Mouse (Mus musculus): ENCODE data around the gene Ncoa3. TPM values are rescaled to one million over a fixed set of nuclear protein-coding genes. Genes with fewer than 3 reads are reported as not detected.

The Ncoa3 gene
- total RNA-seq, 2 experiments from 2014 or later = 9.2 to 10.4 TPM

DNA sequence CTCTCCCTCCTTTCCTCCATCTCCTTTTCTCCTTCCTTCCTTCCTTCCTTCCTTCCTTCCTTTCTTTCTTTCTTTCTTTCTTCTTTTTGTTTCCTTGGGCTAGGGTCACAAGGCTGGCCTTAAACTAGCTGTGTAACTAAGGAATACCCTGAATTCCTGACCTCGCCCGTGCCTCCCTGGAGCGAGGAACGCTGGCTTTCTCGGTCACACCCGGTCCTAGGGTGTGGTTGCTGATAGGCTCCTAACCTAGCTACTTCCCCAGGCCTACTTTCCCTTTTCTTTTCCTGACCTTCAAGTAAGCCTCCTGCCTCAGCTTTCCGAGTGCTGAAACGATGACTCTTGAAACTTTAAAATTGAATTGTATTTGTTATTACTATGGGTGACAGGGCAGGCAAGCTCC, 23.0 kb upstream of the Ncoa3 start:
- ATAC-seq (replicated peaks; ENCODE audit: low FRiP score, poor library complexity, severe bottlenecking) = no peak; the same call in 1 of the 2 replicates

- ATAC-seq (replicated peaks; ENCODE audit: low FRiP score, poor library complexity, severe bottlenecking) = no peak
These were observed 22.5 kb upstream of the Ncoa3 start for GRCm38 (mm10) chr2:165969961-165970360.

DNA sequence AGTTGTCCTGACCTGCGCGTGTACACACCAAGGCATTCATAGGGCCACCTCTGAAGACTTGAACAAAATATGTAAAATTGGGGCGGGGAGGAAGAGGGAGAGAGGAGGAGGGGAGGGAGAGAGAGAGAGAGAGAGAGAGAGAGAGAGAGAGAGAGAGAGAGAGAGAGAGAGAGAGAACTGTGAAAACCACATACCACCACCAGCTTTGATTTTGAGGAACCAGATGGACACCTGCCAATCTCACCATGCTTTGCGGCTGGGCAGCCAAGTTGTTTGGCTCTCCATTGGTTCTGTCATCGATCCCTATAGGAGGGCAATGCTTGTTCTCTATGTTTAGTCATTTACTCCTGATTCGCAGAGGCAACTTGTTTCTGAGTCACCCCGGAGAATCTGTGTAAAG, 21.7 kb upstream of the Ncoa3 start:
- ATAC-seq (replicated peaks; ENCODE audit: low FRiP score, poor library complexity, severe bottlenecking) = no peak

- ATAC-seq (replicated peaks; ENCODE audit: low FRiP score, poor library complexity, severe bottlenecking) = no peak
These were observed 18.1 kb upstream of the Ncoa3 start for GRCm38 (mm10) chr2:165974383-165974782.

DNA sequence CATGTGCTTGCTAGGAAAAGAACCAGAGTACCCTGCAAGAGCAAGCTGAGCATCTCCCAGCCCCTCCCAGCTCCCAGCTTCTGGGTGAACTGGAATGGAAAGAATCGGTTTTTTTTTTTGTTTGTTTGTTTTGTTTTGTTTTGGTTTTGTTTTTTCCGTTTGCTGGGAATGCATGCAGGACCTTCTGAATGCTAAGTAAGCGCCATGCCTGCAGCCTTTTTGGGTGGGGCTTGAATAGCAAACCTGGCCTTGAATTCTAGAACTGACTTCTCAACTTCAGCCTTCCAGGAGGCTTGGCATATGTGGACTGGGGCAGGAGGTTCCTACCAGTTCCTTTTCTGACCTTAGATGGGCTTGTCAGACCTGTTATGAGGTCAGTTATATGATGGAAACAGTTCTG, 16.2 kb upstream of the Ncoa3 start:
- no peak for ATAC-seq (replicated peaks; ENCODE audit: low FRiP score, poor library complexity, severe bottlenecking)

- ATAC-seq (replicated peaks; ENCODE audit: low FRiP score, poor library complexity, severe bottlenecking) = no peak
These were observed 15.6 kb upstream of the Ncoa3 start for GRCm38 (mm10) chr2:165976874-165977273.

- ATAC-seq (replicated peaks; ENCODE audit: low FRiP score, poor library complexity, severe bottlenecking) = no peak
These were observed 14.3 kb upstream of the Ncoa3 start for GRCm38 (mm10) chr2:165978119-165978518.

DNA sequence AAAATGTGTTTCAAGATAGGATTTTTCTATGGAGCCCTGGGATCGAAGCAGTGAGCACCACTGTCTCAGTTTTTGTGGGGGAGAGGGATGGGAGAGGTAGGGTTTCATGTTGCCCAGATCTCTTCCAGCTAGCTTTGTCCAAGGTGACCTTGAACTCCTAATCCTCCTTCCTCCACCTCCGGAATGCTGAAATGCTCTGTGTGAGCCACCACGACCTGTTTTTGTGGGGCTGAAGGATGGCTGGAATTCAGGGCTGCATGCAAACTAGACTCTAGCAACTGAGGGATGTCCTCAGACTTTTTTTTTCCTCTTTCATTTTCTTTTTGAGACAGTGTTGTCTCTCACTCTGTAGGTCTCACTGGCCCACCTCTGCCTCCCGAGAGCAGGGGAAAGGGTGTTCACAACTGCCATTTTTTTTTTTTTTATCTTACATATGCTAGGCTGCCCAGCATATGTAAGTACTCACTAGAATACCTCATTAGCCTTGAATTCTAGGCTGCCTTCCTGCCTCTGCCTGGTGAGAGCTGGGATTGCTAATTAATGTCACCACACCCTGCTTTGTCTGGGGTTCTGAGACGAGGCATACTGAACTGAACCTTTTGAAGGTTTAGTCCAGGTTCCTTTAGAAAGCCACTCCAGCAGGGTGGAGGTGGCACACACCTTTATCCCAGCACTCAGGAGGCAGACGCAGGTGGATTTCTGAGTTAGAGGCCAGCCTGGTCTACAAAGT, 11.0 kb upstream of the Ncoa3 start:
- no peak for ATAC-seq (replicated peaks; ENCODE audit: low FRiP score, poor library complexity, severe bottlenecking)

DNA sequence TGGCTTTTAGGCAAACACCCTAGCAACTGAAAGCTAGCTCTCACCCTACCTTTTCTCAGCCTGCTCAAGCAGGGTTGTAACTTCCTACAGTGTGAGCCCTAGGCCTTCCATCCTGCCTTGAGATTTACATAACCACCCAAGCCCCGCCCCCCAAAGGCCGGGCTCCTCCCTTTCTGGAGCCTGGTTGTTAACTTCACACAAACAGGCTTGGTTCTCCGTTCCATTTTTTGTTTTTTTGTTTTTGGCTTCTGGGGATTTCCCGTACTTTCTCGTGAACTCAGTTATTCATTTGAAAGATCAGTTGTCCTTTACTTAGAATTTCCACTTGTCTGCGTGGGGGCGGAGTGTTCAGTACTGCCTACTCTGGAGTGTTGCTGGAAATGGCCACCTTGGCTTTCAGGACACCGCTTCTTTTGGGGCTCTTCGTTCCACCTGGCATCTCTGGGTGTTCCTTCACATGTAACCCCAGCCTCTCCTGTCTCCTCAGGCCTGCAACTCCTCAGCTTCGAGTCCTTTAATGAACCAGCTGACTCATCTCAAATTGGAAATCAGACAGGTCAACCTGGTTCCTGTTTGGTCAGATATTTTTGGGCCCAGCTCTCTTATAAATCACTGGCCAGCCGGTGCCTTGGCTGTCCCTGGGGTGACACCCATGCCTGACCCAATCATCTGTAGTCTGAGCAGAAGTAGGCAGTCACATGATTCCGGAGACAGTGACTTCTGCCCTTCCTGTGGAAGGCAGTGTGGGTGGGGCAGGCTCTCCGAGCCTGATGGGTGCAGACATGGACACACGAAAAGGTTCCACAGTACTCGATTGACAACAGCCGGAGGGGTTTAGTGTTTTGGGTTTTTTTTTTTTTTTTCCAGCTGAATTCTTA, 9.7 kb upstream of the Ncoa3 start:
- ATAC-seq (replicated peaks; ENCODE audit: low FRiP score, poor library complexity, severe bottlenecking) = peak; percentile 89

DNA sequence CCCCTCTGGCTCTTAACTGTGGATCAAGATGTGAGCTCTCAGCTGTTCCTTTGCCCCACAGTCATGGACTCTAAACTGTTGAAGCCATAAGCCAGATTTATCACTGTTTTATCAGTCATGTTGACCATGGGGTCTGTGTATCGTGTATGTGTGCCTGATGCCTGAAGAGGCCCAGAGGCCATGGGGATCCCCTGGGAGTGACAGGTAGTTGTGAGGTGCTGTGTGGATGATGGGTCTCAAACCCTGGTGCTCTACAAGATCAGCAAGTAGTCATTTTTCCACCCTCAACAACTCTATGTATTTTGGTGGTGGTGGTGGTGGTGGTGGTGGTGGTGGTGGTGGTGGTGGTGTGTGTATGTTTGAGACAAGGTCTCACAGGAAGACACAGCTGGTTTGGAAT, 8.1 kb upstream of the Ncoa3 start:
- no peak for ATAC-seq (replicated peaks; ENCODE audit: low FRiP score, poor library complexity, severe bottlenecking)

DNA sequence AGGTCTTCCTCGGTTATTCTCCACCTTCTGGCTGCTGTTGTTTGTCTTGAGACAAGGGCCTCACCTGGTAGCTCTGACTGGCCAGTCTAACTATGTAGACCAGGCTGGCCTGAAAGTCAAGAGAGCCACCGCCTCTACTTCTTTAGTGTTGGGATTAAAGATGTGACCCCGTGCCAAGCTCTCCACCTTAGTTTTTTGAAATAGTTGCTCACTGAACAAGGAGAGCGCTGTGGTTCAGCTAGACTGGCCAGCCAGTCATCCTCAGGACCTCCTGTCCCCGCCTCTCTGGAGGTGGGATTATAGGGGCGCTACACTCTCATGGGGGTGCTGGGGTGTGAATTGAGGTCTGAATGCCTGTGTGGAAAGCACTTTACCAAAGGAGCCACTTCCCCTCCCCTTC, 7.5 kb upstream of the Ncoa3 start:
- ATAC-seq (replicated peaks; ENCODE audit: low FRiP score, poor library complexity, severe bottlenecking) = no peak

DNA sequence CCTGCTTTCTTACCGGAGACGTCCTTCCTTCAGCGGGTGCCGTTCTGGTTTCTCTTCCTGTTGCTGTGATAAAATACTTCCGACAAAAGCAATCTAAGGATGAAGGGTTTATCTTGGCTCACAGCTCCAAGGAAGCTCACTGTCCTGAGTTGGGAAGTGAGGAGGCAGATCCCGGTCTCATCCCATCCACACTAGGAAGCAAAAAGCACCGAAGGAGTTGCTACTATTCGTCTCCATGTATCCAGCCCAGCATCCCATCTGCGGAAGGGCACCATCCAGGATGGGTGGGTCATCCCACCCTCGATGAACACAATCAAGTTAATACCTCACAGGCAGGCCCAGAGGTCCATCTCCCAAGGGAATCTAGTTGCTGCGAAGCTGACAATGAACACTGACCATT, 6.9 kb upstream of the Ncoa3 start:
- ATAC-seq (replicated peaks; ENCODE audit: low FRiP score, poor library complexity, severe bottlenecking) = no peak

- no peak for ATAC-seq (replicated peaks; ENCODE audit: low FRiP score, poor library complexity, severe bottlenecking)
These were observed 5.4 kb upstream of the Ncoa3 start for GRCm38 (mm10) chr2:165986921-165987453.

- ATAC-seq (replicated peaks; ENCODE audit: low FRiP score, poor library complexity, severe bottlenecking) = no peak
These were observed 901 bp downstream of the Ncoa3 start for GRCm38 (mm10) chr2:165993173-165993900.

GRCm38 (mm10) chr2:165994341-165994740, 1.9 kb downstream of the Ncoa3 start:
- no peak for ATAC-seq (replicated peaks; ENCODE audit: low FRiP score, poor library complexity, severe bottlenecking)

GRCm38 (mm10) chr2:165995711-165996110, 3.3 kb downstream of the Ncoa3 start:
- no peak for ATAC-seq (replicated peaks; ENCODE audit: low FRiP score, poor library complexity, severe bottlenecking)

DNA sequence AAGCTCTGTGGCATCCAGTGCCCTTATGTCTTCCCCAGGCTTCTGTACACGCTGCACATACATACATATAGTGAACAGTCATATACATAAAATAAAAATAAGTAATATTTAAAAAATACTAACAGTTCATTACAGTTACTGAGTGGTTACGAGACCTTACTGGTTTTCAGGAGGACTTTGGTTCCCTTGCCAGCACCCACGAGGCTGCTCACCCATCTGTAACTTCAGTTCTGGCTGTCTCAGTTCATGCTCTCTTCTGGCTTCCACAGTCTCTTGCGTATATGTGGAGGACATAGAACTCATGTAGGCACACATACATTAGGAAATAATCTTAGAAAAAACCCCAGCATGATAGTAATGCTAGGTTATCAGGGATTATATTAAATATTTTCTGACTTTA, 3.7 kb downstream of the Ncoa3 start:
- no peak for ATAC-seq (replicated peaks; ENCODE audit: low FRiP score, poor library complexity, severe bottlenecking)

GRCm38 (mm10) chr2:165997256-165997967, 5.0 kb downstream of the Ncoa3 start:
- no peak for ATAC-seq (replicated peaks; ENCODE audit: low FRiP score, poor library complexity, severe bottlenecking)

DNA sequence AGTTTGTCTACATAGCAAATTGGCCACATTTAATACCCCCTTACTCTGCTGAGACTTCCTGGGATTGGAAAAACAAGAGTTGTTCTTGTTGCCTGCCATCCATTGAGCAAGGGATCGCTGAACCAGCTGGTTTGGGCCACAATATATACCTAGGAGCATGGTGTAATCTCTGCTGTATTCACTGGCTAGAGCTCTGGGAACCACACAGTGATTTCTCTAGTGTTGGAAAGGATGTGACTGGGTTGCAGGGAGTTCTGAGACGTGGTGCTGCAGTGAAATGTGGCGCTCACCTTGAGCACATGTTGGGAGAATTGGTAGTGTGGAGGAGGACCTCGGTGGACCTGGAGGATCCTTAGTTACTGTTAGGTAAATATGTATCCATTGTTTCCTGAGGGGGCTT, 6.5 kb downstream of the Ncoa3 start:
- ATAC-seq (replicated peaks; ENCODE audit: low FRiP score, poor library complexity, severe bottlenecking) = no peak

- ATAC-seq (replicated peaks; ENCODE audit: low FRiP score, poor library complexity, severe bottlenecking) = no peak
These were observed 7.4 kb downstream of the Ncoa3 start for GRCm38 (mm10) chr2:165999790-166000189.

Data from erythroblast, adult 5-6 weeks (primary cell).